Mouse (Mus musculus): ENCODE measurements around the gene Tfeb.

GRCm38 (mm10) chr17:47768707-47769276 lies 32.0 kb downstream of the Tfeb start:
- TF ChIP-seq CTCF (IDR thresholded peaks at IDR 0.05; ENCODE audit: borderline replicate concordance, insufficient read depth, low read length) (no peak), POLR2A (IDR thresholded peaks at IDR 0.05; ENCODE audit: low read depth, low read length) (no peak)
